Mouse (Mus musculus) cerebellum, adult 2 months (tissue): ENCODE results near the gene Rabl6.

ENCODE experiments used
- CTCF ChIP-seq: fragments of 200-500 bp; IDR thresholded peaks from 2 replicates; pipeline ENCODE4 v1.5.1; 2011; ENCODE audit warnings: low read depth, mild to moderate bottlenecking, control low read depth, low read length, moderate library complexity, borderline replicate concordance; ENCODE audit not compliant: insufficient read depth
- POLR2A ChIP-seq: fragments of 200-500 bp; IDR thresholded peaks from 2 replicates; pipeline ENCODE4 v1.6.1; 2011; ENCODE audit warnings: low read length, control low read depth, borderline replicate concordance; ENCODE audit not compliant: insufficient read depth

GRCm38 (mm10) chr2:25617578-25617977 is 9.3 kb upstream of the Rabl6 start, which contains the start of gene Ccdc183:
- TF ChIP-seq CTCF (no peak), POLR2A (no peak)
